Mouse (Mus musculus): ENCODE results near the gene Sdcbp2.

Gene Sdcbp2

GRCm38 (mm10) chr2:151631406-151632158, 59.2 kb downstream of the Sdcbp2 start:
- no peak for DNase-seq (ENCODE audit: low spot score)

GRCm38 (mm10) chr2:151632159-151632814, 59.9 kb downstream of the Sdcbp2 start, which contains the start of gene Snph:
TSS of gene Snph (minus strand) at chr2:151632593.
- peak; percentile 44 for DNase-seq (ENCODE audit: low spot score)

GRCm38 (mm10) chr2:151632982-151633381, 60.6 kb downstream of the Sdcbp2 start:
- DNase-seq (ENCODE audit: low spot score), result no peak

DNA sequence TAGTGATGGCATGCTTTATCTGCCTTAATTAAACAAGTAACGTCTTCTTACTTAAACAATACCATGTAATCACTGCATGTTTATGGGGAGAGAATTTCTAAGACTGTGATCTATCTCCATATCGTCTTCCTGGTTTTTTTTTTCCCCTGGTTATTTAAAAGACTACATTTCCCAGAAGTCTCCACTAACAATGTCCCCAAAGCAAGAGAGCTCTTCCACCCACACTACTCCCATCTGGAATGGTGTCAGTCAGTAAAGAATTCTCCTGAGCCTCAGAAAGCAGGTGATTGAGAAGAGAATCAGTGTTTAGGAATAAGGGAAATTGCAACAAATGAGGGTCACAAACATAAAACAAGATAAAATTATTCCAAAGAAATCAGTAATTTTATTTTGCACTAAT, 62.5 kb downstream of the Sdcbp2 start:
- DNase-seq (ENCODE audit: low spot score), result no peak

- DNase-seq (ENCODE audit: low spot score), result no peak
Observed at GRCm38 (mm10) chr2:151635362-151636014, 63.1 kb downstream of the Sdcbp2 start.

DNA sequence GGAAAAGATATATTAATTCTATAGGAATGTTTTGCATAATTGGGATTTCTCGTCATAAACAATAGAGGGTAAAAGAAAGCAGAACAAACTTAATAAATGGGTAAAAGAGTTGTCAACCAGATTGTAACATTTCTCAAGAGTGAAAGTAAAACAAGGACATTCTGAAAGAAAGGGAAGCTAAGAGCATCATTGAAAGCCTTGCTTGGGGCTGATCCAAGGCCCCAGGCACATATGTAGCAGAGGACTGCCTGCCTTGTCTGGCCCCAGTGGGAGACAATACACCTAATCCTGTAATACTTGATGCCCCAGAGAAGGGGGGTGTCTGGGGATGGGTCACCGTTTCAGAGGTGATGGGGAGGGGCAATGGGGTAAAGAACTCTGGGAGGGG, 63.6 kb downstream of the Sdcbp2 start:
- no peak for DNase-seq (ENCODE audit: low spot score)
